Mouse (Mus musculus) embryonic facial prominence, embryonic 10.5 days (tissue): ENCODE results near the gene D10Wsu102e. TPM values are rescaled to one million over a fixed set of nuclear protein-coding genes. Genes with fewer than 3 reads are reported as not detected.
"Not testable (repeated sequence)": the region's sequence is repeated elsewhere in the genome, so short reads cannot be mapped to it uniquely, and the experiment has no call there.

Experiments used
- DNase-seq: peaks from one replicate; pipeline ENCODE4 v3.0.0-alpha.2; 2017; ENCODE audit warnings: low spot score
- H3K27ac ChIP-seq: fragments of 300-500 bp; sonication (generic); replicated peaks from 2 replicates; pipeline ENCODE4 v1.5.1; 2016; ENCODE audit warnings: mild to moderate bottlenecking
- H3K27me3 ChIP-seq: fragments of 300-500 bp; sonication (generic); replicated peaks from 2 replicates; pipeline ENCODE4 v1.6.1; 2016; ENCODE audit warnings: low read depth, mild to moderate bottlenecking; ENCODE audit not compliant: poor library complexity, severe bottlenecking
- H3K36me3 ChIP-seq: fragments of 300-500 bp; sonication (generic); replicated peaks from 2 replicates; pipeline ENCODE4 v1.6.1; 2016; ENCODE audit warnings: mild to moderate bottlenecking, moderate library complexity
- H3K4me1 ChIP-seq: fragments of 300-500 bp; sonication (generic); 2 replicates; pipeline ENCODE4 v1.6.1; 2016
- H3K4me3 ChIP-seq: fragments of 300-500 bp; sonication (generic); 2 replicates; pipeline ENCODE4 v1.5.1; 2016; ENCODE audit warnings: mild to moderate bottlenecking, moderate library complexity
- H3K9me3 ChIP-seq: fragments of 300-500 bp; sonication (generic); 2 replicates; pipeline ENCODE4 v1.6.1; 2016; ENCODE audit warnings: mild to moderate bottlenecking
- WGBS: fragments of 180-500 bp; shearing (Covaris S2); methylation state at CpG from one replicate; pipeline ENCODE4 v1.1.7; 2016; 5-methylcytosine and 5-hydroxymethylcytosine counted together
- polyA plus RNA-seq: library from polyadenylated mRNA; unstranded; fragments of >200 nt; fragmentation: Nextera tagmentation; extraction: Ambion mirVana; gene quantifications from 2 replicates; pipeline ENCODE4 v1.2.1, GENCODE M21; 2016

D10Wsu102e gene
- polyA plus RNA-seq, 1 experiment from 2014 or later = 1.3 TPM

- Histone ChIP-seq H3K36me3 (peaks cover 24% of the 10 kb centered on the region), H3K4me1 (no peaks in the 10 kb centered on the region), H3K9me3 (peaks cover 41% of the 10 kb centered on the region), H3K27ac (no peak overlapping the region), H3K27me3 (no peaks in the 10 kb centered on the region), H3K4me3 (no peak overlapping the region)
- WGBS = 94% methylated on average over 3 of the region's 3 CpGs
- no peak for DNase-seq
These were observed 97.5 kb downstream of the D10Wsu102e start for GRCm38 (mm10) chr10:83457531-83457930.

DNA sequence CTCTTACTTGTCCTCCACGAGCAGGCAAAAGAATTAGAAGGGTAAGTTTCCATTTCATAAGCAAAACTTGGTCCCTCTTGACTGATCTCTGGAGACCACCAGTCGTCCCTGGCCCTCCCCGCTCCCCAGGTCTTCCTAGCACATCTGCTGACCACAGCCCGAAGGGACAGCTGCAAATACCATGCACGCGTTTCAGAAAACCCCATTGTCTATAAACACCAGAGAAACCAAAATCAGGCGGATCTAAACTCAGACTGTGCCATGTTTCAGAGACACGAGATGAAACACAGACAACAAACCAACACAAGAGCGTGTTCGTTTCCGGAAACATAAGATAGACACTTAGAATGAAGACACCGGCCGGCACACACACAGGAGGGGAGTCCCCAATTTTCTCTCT lies 115.2 kb downstream of the D10Wsu102e start:
- Histone ChIP-seq H3K36me3 (0 out of 2 replicates have a peak, but pooled peaks cover 2% of the 10 kb centered on the region), H3K4me1 (no peaks in the 10 kb centered on the region), H3K9me3 (peaks cover 11% of the 10 kb centered on the region; the same call in 1 of the 2 replicates), H3K27ac (no peak overlapping the region), H3K4me3 (no peak overlapping the region), H3K27me3 (no peaks in the 10 kb centered on the region)
- DNase-seq = no peak
- WGBS = 95% methylated on average over 13 of the region's 13 CpGs

DNA sequence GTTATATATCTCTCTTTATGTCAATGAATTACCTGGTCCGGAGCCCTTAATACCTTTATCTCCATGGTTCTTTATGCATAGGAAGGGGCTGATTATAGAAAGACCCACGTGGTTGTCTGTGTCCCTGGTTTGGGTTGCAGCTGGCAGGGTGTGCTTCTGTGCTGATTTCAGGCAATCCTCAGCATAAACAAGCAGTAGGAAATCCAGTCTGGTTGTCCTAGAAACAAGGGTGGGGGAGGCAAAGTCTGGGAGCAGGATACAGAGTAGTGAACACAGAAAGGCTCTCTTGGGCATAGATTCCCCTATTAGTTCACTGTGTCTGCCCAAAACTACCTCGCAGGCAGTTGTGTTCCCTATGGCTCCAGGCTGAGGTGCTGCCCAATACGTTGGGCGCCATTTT lies 117.3 kb downstream of the D10Wsu102e start:
- peaks cover 11% of the 10 kb centered on the region; the same call in 1 of the 2 replicates for H3K9me3 ChIP-seq
- H3K36me3 ChIP-seq = 0 out of 2 replicates have a peak, but pooled peaks cover 2% of the 10 kb centered on the region
- no peaks in the 10 kb centered on the region for H3K27me3 ChIP-seq
- H3K4me3 ChIP-seq = no peak overlapping the region
- no peak overlapping the region for H3K27ac ChIP-seq
- no peak for DNase-seq
- no peaks in the 10 kb centered on the region for H3K4me1 ChIP-seq
- 84% methylated on average over 5 of the region's 5 CpGs for WGBS

- no peaks in the 10 kb centered on the region for H3K27me3 ChIP-seq
- no peaks in the 10 kb centered on the region for H3K9me3 ChIP-seq
- 87% methylated on average over 6 of the region's 6 CpGs for WGBS
- H3K36me3 ChIP-seq = no peaks in the 10 kb centered on the region
- no peak overlapping the region for H3K4me3 ChIP-seq
- no peak for DNase-seq
- H3K27ac ChIP-seq = no peak overlapping the region
- no peaks in the 10 kb centered on the region for H3K4me1 ChIP-seq
These were observed 130.5 kb downstream of the D10Wsu102e start for GRCm38 (mm10) chr10:83490506-83490905.

GRCm38 (mm10) chr10:83497321-83497720 lies 137.3 kb downstream of the D10Wsu102e start:
- H3K36me3 ChIP-seq = no peaks in the 10 kb centered on the region
- WGBS = 87% methylated on average over 13 of the region's 13 CpGs

GRCm38 (mm10) chr10:83508962-83509660 lies 149.1 kb downstream of the D10Wsu102e start:
- DNase-seq = peak; percentile 12
- Histone ChIP-seq H3K27ac (no peak overlapping the region), H3K36me3 (no peaks in the 10 kb centered on the region), H3K27me3 (no peaks in the 10 kb centered on the region), H3K4me1 (no peaks in the 10 kb centered on the region), H3K9me3 (no peaks in the 10 kb centered on the region), H3K4me3 (no peak overlapping the region)
- WGBS = 63% methylated on average over 8 of the region's 8 CpGs

More at GRCm38 (mm10) chr10:83497321-83497720, 137.3 kb downstream of the D10Wsu102e start:
- Histone ChIP-seq H3K27ac (no peak overlapping the region), H3K4me3 (no peak overlapping the region), H3K27me3 (no peaks in the 10 kb centered on the region), H3K9me3 (no peaks in the 10 kb centered on the region), H3K4me1 (no peaks in the 10 kb centered on the region)
- DNase-seq = no peak

DNA sequence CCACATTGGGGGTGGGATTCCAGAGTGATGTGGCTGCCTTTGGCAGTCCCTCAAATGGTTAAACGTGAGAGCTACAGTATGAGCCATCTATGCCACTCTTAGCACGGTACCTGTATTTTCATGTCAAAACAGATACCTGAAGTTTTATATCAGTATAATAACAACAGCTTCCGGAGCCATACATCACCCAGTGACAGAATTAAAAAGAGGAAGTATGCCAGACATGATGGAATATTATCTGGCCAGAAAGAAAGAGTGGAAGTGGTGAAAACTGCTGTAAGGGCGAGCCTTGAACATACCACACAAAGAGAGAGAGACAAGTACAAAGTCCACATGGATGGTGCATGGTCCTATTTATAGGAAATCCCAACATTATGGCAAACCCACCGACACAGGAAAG lies 151.3 kb downstream of the D10Wsu102e start:
- WGBS = 83% methylated on average over 5 of the region's 5 CpGs
- H3K27me3 ChIP-seq = no peaks in the 10 kb centered on the region

DNA sequence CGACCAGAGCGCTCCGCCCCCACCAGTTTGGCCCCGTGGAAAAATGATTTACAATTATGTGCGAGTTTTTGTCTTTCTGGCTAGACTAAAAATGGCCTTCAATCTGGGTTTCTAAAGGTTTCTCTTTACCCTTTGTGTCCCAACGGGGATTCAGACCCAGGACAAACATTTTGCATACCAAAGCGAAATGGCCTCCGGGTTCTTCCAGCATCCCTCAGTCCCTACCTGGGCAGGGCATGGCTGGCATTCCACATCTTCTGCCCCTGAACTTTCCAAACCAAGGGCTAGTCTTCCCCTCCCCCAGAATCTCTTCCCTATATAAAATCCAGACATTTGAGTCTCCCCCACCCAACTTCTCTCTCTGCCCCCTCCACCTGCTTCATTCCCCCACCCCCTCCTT lies 153.7 kb downstream of the D10Wsu102e start:
- Histone ChIP-seq H3K27me3 (no peaks in the 10 kb centered on the region), H3K4me1 (no peaks in the 10 kb centered on the region), H3K4me3 (no peak overlapping the region), H3K27ac (no peak overlapping the region), H3K36me3 (no peaks in the 10 kb centered on the region), H3K9me3 (no peaks in the 10 kb centered on the region)
- no peak for DNase-seq
- 86% methylated on average over 8 of the region's 8 CpGs for WGBS

More for the DNA sequence above, 151.3 kb downstream of the D10Wsu102e start:
- Histone ChIP-seq H3K9me3 (no peaks in the 10 kb centered on the region), H3K36me3 (no peaks in the 10 kb centered on the region), H3K27ac (no peak overlapping the region), H3K4me3 (no peak overlapping the region), H3K4me1 (no peaks in the 10 kb centered on the region)
- DNase-seq = no peak

DNA sequence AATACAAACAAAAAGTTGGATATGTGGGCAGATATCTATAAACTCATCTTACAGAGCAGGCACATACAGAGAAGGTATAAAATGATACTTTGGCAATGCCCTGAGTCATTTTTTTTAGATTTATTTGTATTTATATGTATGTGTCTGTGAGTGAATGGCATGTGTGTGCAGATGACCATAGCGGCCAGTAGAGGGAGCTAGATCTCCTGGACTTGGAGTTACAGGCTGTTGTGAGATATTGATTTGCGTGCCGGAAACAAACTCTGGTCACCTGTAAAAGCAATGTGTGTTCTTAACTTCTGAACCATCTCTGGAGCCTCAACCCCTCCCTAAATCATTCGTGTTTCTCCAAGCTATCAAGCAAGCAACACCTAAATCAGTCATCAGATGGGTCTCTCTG lies 161.0 kb downstream of the D10Wsu102e start:
- H3K4me1 ChIP-seq = no peaks in the 10 kb centered on the region
- H3K27me3 ChIP-seq = no peaks in the 10 kb centered on the region
- H3K4me3 ChIP-seq = no peak overlapping the region
- no peaks in the 10 kb centered on the region for H3K9me3 ChIP-seq
- H3K36me3 ChIP-seq = no peaks in the 10 kb centered on the region
- H3K27ac ChIP-seq = no peak overlapping the region
- no peak for DNase-seq
- 77% methylated on average over 4 of the region's 4 CpGs for WGBS

- not testable (repeated sequence) for DNase-seq, H3K36me3 ChIP-seq, H3K27me3 ChIP-seq
These were observed 164.2 kb downstream of the D10Wsu102e start for GRCm38 (mm10) chr10:83524238-83524637.

GRCm38 (mm10) chr10:83530384-83530967 lies 170.5 kb downstream of the D10Wsu102e start:
- WGBS = 86% methylated on average over 6 of the region's 6 CpGs
- H3K27me3 ChIP-seq = peaks cover 37% of the 10 kb centered on the region
- H3K36me3 ChIP-seq = no peaks in the 10 kb centered on the region
- H3K4me1 ChIP-seq = peaks cover 12% of the 10 kb centered on the region
- H3K4me3 ChIP-seq = no peak overlapping the region
- DNase-seq = no peak
- H3K9me3 ChIP-seq = no peaks in the 10 kb centered on the region
- no peak overlapping the region for H3K27ac ChIP-seq

More at GRCm38 (mm10) chr10:83524238-83524637, 164.2 kb downstream of the D10Wsu102e start:
- H3K4me3 ChIP-seq, H3K9me3 ChIP-seq, H3K27ac ChIP-seq, H3K4me1 ChIP-seq: not testable (repeated sequence)

DNA sequence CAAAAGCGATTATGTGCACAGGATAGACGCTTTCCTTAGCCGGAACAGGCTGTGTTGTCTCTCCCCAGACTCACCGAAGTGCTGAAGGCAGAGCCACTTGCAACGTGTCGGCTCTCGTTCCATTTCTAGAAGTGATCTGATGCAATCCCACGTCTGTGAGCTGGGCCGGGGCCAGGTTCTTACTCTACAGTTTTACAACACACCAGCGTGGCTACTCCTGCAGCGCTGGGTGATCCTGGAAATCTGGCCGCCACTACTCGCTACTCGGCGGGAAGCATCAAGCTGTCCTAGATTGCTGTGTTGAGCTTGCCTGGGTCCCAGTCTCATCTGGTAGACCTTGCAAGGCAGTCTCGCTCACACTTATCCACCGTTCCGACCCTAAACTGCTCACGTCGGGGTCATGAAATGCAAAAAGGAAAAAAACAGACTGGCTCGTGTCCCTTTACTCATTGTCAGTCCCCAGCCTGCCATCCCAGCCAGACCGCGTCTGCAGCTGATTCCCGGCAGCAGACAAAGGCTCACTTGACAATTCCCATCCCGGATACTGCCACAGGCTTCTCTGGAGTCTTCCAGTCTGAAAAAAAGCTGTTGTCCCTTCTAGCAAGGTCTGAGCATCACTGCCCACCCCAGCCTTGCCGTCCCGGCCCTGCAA lies 173.4 kb downstream of the D10Wsu102e start:
- WGBS = 5% methylated on average over 27 of the region's 27 CpGs
- Histone ChIP-seq H3K36me3 (no peaks in the 10 kb centered on the region), H3K27me3 (peaks cover 37% of the 10 kb centered on the region), H3K4me3 (peak overlapping the region; percentile 76), H3K9me3 (no peaks in the 10 kb centered on the region), H3K27ac (peak overlapping the region; percentile 75), H3K4me1 (peaks cover 12% of the 10 kb centered on the region)
- peak; percentile 47 for DNase-seq

DNA sequence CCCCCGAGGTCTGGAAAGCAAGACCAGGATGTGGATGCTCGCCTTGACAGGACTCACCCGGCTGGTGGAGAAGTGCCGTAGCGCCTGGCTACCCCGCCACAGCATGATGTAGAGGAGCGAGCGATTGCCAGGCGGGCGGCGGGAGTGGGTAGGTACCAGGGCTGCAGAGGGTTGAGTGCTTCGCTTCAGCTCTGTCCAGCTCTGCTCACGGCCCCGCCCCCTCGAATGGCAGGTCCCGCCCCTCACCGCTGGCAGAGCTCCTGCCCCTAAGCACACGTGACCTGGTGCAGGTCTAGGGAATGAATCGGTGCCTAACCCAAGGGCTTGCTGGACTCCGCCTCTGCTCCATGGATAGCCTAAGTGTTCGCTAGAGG lies 173.9 kb downstream of the D10Wsu102e start, which contains the start of gene Aldh1l2:
Gene Aldh1l2 (minus strand): TSS at position 231 of the 374 bp plus-strand sequence.
- Histone ChIP-seq H3K27ac (peak within 1 kb of the TSS; percentile 75), H3K4me3 (peak within 1 kb of the TSS; percentile 76), H3K4me1 (peaks cover 12% of the 10 kb centered on the region), H3K36me3 (no peaks in the 10 kb centered on the region), H3K27me3 (peaks cover 37% of the 10 kb centered on the region), H3K9me3 (no peaks in the 10 kb centered on the region)
- WGBS = under 1% methylated on average over 21 of the region's 21 CpGs
- DNase-seq = peak; percentile 91
